Mouse (Mus musculus) cerebellum, postnatal 25 days (tissue): ENCODE measurements around the gene Fmnl2.

Source experiments
- DNase-seq, 2 experiments: peaks; one replicate each; pipeline ENCODE4 v3.0.0; 2021; ENCODE audit warnings: mixed read lengths in 2 of 2

The Fmnl2 gene

DNA sequence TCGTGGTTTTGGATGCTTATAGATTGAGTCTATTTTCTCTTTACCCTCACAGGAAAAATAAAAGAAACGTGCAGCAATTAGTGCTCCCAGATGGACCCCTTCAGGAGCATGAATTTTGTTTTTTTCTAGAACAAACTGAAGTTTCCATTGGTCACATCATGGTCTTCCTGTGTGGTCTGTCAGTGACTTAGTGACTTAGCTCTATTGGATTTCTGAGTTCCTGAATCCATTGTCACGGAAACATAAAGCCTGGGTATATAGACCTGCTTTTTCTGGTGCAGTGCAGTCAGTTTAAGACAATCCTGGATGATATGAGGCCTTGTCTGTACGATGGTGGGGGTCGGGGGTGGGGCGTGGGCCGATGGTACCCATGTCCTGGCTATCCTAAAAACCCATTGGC, 7.0 kb downstream of the Fmnl2 start:
- DNase-seq: no peak

DNA sequence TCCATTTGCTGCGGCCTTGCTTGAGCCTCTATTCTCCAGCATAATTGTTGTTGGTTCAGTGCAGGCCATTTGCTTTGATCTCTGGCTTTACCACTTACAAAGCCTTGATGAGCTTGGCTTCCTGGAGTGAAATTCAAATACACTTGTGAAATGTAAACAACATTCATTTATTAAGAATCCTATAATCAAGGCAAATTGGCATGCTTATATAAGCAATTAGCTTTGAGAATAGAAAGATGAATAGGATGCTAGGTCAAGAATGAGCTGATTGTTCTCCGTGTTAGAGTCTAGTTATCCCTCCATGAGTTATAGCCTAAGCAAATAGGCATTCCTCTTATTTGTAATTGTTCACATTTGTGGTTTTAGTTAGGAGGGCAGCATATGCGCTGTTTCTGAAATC, 8.5 kb downstream of the Fmnl2 start:
- no peak for DNase-seq

DNA sequence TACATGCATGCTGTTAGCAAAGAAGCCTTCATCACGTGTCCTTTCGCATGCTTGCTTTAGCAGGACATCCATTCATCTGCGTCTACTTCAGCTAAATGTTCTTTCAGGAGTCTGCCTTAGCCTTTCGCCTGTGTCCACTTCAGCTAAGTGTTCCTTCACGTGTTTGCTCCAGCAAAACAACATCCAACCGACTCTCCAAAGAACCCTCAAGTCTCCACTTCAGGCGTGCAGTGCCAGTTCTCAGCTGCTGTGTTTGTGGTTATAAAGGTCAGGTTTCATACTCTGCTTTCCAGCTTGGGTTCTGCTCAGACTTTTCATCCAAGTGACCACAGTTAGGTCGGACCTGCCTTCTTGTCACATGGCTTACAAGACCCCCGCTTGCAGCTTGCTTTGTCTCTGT, 10.1 kb downstream of the Fmnl2 start:
- DNase-seq: no peak

DNA sequence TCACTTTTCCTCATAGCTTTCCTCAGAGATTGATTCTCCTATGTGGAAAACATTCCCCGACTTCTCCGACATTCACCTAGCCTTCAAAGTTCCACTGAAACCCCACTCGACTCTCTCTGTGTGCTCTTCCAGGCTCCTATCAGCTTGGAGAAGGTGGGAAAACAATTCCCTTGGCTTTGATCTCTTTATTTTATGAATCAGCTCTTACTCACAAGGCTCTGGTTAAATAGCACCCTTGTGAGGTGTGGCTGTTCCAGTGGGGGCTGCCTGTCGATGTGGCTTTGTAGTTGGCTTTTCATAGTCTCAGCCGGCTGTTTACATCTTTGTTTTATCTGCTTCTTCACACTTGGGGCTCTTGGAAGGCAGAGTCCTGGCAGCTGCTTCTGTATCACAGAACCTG, 10.5 kb downstream of the Fmnl2 start:
- DNase-seq: no peak

GRCm38 (mm10) chr2:52872636-52873035, 15.0 kb downstream of the Fmnl2 start:
- DNase-seq: no peak

GRCm38 (mm10) chr2:52873276-52874063, 15.8 kb downstream of the Fmnl2 start:
- DNase-seq: peak in 1 of 2 experiments; percentile 65

- DNase-seq: no peak
Observed at GRCm38 (mm10) chr2:52874721-52875120, 17.1 kb downstream of the Fmnl2 start.

- DNase-seq: no peak
Observed at GRCm38 (mm10) chr2:52875801-52876200, 18.1 kb downstream of the Fmnl2 start.

DNA sequence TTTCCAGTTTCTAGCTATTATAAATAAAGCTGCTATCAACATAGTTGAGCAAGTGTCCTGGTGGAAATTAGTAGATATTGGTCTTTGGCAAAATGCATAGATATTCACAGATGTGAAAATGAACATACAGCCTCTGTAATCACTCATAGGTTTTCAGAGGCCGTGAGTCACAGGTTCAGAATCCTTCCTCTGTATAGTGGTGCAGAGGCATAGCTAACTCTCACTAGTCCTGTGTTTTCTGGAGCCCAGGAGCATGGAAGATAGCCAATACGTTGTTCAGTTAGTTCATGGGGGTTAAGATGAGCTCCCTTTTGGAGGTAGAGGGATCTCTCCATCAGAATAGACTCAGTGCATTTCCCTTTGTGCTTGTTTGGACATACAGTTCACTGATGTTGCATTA, 25.7 kb downstream of the Fmnl2 start:
- no peak for DNase-seq

- DNase-seq: no peak
Observed at GRCm38 (mm10) chr2:52884082-52884481, 26.4 kb downstream of the Fmnl2 start.

- no peak for DNase-seq
Observed at GRCm38 (mm10) chr2:52885071-52885470, 27.4 kb downstream of the Fmnl2 start.

DNA sequence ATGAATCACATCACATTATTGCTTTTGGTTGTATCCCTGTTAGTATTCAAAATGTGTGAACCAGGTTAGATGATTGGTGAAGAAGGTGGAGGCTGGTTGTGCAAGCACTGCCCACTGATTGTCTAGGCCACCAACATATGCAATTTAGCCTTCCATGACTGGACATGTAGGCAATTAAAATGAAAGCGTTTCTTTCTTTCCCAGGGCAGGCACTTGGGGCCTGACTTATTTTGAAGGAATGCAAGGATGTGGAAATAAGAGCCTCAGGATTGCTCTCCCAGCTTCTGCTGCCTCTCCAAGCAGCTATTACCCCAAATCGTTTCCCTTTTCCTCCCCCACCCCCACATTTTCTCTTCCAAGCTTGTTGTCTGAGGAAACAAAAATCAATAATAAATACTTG, 29.6 kb downstream of the Fmnl2 start:
- DNase-seq: no peak

GRCm38 (mm10) chr2:52891115-52891514, 33.5 kb downstream of the Fmnl2 start:
- DNase-seq: no peak

- DNase-seq: no peak
Observed at GRCm38 (mm10) chr2:52891744-52892143, 34.1 kb downstream of the Fmnl2 start.

DNA sequence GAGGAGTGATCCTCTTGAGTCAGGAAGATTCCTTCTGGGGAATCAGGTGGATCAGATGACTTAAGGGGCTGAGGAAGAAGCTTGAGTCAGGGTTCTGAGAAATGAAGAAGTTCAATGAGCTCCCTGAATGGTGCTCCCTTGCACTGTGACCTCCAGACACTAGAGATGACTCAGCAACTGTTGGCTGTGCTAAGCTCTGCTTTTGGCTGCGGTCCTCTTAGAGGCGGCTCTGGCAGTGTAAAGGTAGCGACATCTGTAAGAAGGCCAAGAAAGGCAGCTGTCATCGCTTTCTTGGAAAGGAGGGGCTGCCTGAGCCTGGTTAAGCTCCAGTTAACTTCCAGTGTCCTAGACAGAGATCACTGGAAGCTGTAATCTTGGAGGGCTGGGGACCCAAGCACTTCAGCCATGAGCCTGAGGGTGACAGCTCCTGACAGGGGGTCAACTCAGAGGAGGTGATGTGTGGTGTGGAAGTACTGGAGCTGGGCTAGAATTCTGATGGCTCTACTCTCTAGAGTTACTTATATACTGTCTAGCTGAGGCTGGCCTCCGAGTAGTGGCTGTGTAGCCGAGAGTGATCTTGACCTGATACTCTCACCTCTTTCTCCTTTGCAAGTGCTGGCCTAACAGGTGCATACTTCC, 37.4 kb downstream of the Fmnl2 start:
- DNase-seq: no peak

GRCm38 (mm10) chr2:52896995-52897394, 39.3 kb downstream of the Fmnl2 start:
- DNase-seq: no peak

DNA sequence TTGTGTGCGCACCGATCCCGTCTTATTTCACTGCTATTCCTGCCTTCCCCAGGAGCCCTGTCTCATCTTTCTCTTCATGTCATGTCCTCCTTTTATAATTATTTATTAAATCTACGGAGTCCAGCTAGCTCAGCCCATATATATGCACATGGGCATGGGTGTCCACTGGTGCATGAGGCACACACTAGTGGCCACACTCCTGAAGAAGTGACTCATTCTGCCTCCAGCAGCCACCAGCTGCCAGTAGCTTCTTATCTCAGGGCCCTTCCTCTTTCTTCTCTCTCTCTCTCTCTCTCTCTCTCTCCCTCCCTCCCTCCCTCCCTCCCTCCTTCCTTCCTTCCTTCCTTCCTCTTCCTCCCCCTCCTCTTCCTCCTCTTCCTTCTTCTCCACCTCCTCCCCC, 43.1 kb downstream of the Fmnl2 start:
- DNase-seq: no peak

GRCm38 (mm10) chr2:52901300-52902013, 43.8 kb downstream of the Fmnl2 start:
- DNase-seq: peak; percentile 21 to 49

- no peak for DNase-seq
Observed at GRCm38 (mm10) chr2:52902456-52902855, 44.8 kb downstream of the Fmnl2 start.

DNA sequence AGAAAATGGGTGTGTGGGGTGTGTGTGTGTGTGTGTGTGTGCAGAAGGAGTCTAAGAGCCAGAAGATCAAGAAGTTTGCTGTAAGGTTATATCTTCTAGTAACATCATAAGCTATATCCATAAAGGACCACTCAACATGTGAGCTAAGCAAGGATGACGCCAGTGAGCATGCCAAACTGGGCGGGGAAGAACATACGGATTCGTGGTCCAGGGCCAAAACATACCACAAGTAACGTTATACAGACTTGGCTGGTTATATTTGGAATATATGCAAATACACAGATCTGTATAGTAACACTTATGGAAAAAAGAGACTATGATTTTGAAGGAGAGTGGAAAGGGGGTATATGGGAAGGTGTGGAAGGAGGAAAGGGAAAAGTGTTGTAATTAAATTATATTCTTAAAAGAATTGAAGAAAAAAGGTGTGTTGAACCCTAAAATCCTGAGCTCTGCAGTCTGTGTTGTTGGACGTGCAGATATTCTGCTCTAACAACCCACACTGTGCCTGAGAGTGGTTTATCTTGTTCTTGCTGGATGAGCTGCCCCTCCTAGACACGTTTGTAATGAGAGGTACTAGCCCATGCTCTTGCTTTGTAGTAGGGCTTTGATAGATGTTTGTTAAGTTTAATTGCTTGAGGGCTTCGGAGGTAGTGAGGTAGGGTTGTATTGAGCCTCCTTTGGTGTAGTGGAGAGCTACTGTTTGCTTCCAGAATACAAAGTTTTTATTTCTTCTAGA, 45.7 kb downstream of the Fmnl2 start:
- no peak for DNase-seq

DNA sequence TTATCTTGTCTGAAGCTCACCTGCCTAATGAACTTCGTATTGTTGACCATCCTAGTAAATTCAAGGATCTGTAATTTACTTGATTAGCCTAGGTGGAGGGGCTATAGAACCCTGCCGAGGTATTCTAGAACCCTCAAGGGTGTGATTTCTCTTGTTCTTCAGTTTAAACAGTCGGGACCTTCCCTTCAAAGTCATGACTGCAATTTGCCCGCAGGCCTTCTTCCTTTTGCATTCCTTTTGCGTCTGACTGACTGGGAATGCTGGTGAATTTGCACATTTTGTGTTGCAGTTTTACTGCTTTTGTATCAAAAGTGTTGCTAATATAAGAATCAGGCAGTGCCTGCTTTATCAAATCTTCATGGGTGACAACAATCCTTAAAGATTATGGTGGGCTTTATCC, 46.9 kb downstream of the Fmnl2 start:
- no peak for DNase-seq

- no peak for DNase-seq
Observed at GRCm38 (mm10) chr2:52913311-52913710, 55.7 kb downstream of the Fmnl2 start.

- no peak for DNase-seq
Observed at GRCm38 (mm10) chr2:52913746-52914145, 56.1 kb downstream of the Fmnl2 start.
